Mouse (Mus musculus): ENCODE data around the gene Ptpn5.
A peak's percentile ranks its signal among the peaks of the same experiment; 100 is the strongest.

Gene Ptpn5

GRCm38 (mm10) chr7:47133331-47133730 lies at the start of gene Ptpn5:
Ptpn5 (minus strand) TSS chr7:47133684.
- no peak for DNase-seq (ENCODE audit: low read depth)

GRCm38 (mm10) chr7:47170814-47171213 lies 37.3 kb upstream of the Ptpn5 start:
- no peak for DNase-seq (ENCODE audit: low read depth)

- no peak for DNase-seq (ENCODE audit: low read depth)
Measured at GRCm38 (mm10) chr7:47165028-47165427, 31.5 kb upstream of the Ptpn5 start.

GRCm38 (mm10) chr7:47163203-47163602 lies 29.7 kb upstream of the Ptpn5 start:
- DNase-seq (ENCODE audit: low read depth): no peak

GRCm38 (mm10) chr7:47158451-47158850 lies 25.0 kb upstream of the Ptpn5 start:
- no peak for DNase-seq (ENCODE audit: low read depth)

GRCm38 (mm10) chr7:47157743-47158142 lies 24.3 kb upstream of the Ptpn5 start:
- DNase-seq (ENCODE audit: low read depth): no peak

- no peak for DNase-seq (ENCODE audit: low read depth)
Measured at GRCm38 (mm10) chr7:47155849-47156248, 22.4 kb upstream of the Ptpn5 start.

GRCm38 (mm10) chr7:47155396-47155795 lies 21.9 kb upstream of the Ptpn5 start:
- DNase-seq (ENCODE audit: low read depth): no peak

GRCm38 (mm10) chr7:47150420-47151061 lies 17.1 kb upstream of the Ptpn5 start:
- DNase-seq (ENCODE audit: low read depth): peak; percentile 10

- no peak for DNase-seq (ENCODE audit: low read depth)
Measured at GRCm38 (mm10) chr7:47148298-47148697, 14.8 kb upstream of the Ptpn5 start.

- peak; percentile 2 for DNase-seq (ENCODE audit: low read depth)
Measured at GRCm38 (mm10) chr7:47146034-47146812, 12.7 kb upstream of the Ptpn5 start.

- DNase-seq (ENCODE audit: low read depth): no peak
Measured at GRCm38 (mm10) chr7:47144299-47144698, 10.8 kb upstream of the Ptpn5 start.

- no peak for DNase-seq (ENCODE audit: low read depth)
Measured at GRCm38 (mm10) chr7:47139823-47140325, 6.4 kb upstream of the Ptpn5 start.

- no peak for DNase-seq (ENCODE audit: low read depth)
Measured at GRCm38 (mm10) chr7:47134570-47134969, 1.1 kb upstream of the Ptpn5 start.

GRCm38 (mm10) chr7:47132931-47133260 lies 588 bp downstream of the Ptpn5 start:
- DNase-seq (ENCODE audit: low read depth): no peak

GRCm38 (mm10) chr7:47132180-47132930 lies 1.1 kb downstream of the Ptpn5 start:
- DNase-seq (ENCODE audit: low read depth): no peak

- no peak for DNase-seq (ENCODE audit: low read depth)
Measured at GRCm38 (mm10) chr7:47131840-47132179, 1.7 kb downstream of the Ptpn5 start.

- DNase-seq (ENCODE audit: low read depth): no peak
Measured at GRCm38 (mm10) chr7:47131258-47131657, 2.2 kb downstream of the Ptpn5 start.

GRCm38 (mm10) chr7:47122026-47122425 lies 11.5 kb downstream of the Ptpn5 start:
- DNase-seq (ENCODE audit: low read depth): no peak

- DNase-seq (ENCODE audit: low read depth): no peak
Measured at GRCm38 (mm10) chr7:47116666-47117065, 16.8 kb downstream of the Ptpn5 start.

- DNase-seq (ENCODE audit: low read depth): no peak
Measured at GRCm38 (mm10) chr7:47115491-47115890, 18.0 kb downstream of the Ptpn5 start.

GRCm38 (mm10) chr7:47113383-47113782 lies 20.1 kb downstream of the Ptpn5 start:
- no peak for DNase-seq (ENCODE audit: low read depth)

GRCm38 (mm10) chr7:47112036-47112435 lies 21.4 kb downstream of the Ptpn5 start:
- DNase-seq (ENCODE audit: low read depth): no peak

All from fibroblast of lung, adult 2 months (primary cell).